Mouse (Mus musculus) stomach, postnatal 0 days (tissue): ENCODE measurements around the gene Hsf4. TPM values are rescaled to one million over a fixed set of nuclear protein-coding genes. Genes with fewer than 3 reads are reported as not detected.

Source experiments
- ATAC-seq: fragments of 200-750 bp; cut with Nextera tagmentation; 2 replicates; pipeline ENCODE4 v1.8.0; 2017; ENCODE audit not compliant: low FRiP score, low TSS enrichment
- DNase-seq: peaks from one replicate; pipeline ENCODE4 v3.0.0-alpha.2; 2016; ENCODE audit warnings: low spot score
- H3K27ac ChIP-seq: fragments of 300-500 bp; sonication (generic); replicated peaks from 2 replicates; pipeline ENCODE4 v1.5.1; 2014; ENCODE audit warnings: mild to moderate bottlenecking, control low read depth
- H3K27me3 ChIP-seq: fragments of 300-500 bp; sonication (generic); 2 replicates; pipeline ENCODE4 v1.6.1; 2014; ENCODE audit warnings: low read length; ENCODE audit not compliant: control insufficient read depth, insufficient read depth
- H3K36me3 ChIP-seq: fragments of 300-500 bp; sonication (generic); 2 replicates; pipeline ENCODE4 v1.6.1; 2014; ENCODE audit warnings: low read length, mixed read lengths; ENCODE audit not compliant: control insufficient read depth, insufficient read depth
- H3K4me1 ChIP-seq: fragments of 300-500 bp; sonication (generic); replicated peaks from 2 replicates; pipeline ENCODE4 v1.6.1; 2014; ENCODE audit warnings: antibody characterized with exemption; ENCODE audit not compliant: control insufficient read depth, insufficient read depth
- H3K4me2 ChIP-seq: fragments of 300-500 bp; sonication (generic); replicated peaks from 2 replicates; pipeline ENCODE4 v1.6.1; 2014; ENCODE audit warnings: low read depth, mild to moderate bottlenecking, control low read depth, moderate library complexity
- H3K4me3 ChIP-seq: fragments of 300-500 bp; sonication (generic); 2 replicates; pipeline ENCODE4 v1.5.1; 2014; ENCODE audit warnings: low read depth, low read length, control low read depth
- H3K9ac ChIP-seq: fragments of 300-500 bp; sonication (generic); 2 replicates; pipeline ENCODE4 v1.6.1; 2014; ENCODE audit warnings: mild to moderate bottlenecking, low read length, control low read depth, mixed read lengths
- H3K9me3 ChIP-seq: fragments of 300-500 bp; sonication (generic); 2 replicates; pipeline ENCODE4 v1.6.1; 2016; ENCODE audit warnings: low read length; ENCODE audit not compliant: control insufficient read depth
- CTCF ChIP-seq: IDR thresholded peaks from 2 replicates; pipeline ENCODE4 v1.5.1; 2016; ENCODE audit warnings: antibody characterized with exemption, low read depth, mild to moderate bottlenecking, moderate library complexity
- EP300 ChIP-seq: optimal IDR thresholded peaks from 2 replicates; pipeline ENCODE3; 2016; ENCODE audit warnings: antibody characterized with exemption
- WGBS: fragments of 180-500 bp; shearing (Covaris S2); extraction: QIAGEN DNeasy Blood & Tissue Kit; methylation state at CpG from one replicate; pipeline ENCODE4 v1.1.7; 2014; 5-methylcytosine and 5-hydroxymethylcytosine counted together
- polyA plus RNA-seq: library from polyadenylated mRNA; unstranded; fragments of >200 nt; fragmentation: Nextera tagmentation; extraction: Ambion mirVana; gene quantifications from 2 replicates; pipeline ENCODE4 v1.2.1, GENCODE M21; 2015

The Hsf4 gene
- polyA plus RNA-seq, 1 experiment from 2014 or later: 0.34 TPM

DNA sequence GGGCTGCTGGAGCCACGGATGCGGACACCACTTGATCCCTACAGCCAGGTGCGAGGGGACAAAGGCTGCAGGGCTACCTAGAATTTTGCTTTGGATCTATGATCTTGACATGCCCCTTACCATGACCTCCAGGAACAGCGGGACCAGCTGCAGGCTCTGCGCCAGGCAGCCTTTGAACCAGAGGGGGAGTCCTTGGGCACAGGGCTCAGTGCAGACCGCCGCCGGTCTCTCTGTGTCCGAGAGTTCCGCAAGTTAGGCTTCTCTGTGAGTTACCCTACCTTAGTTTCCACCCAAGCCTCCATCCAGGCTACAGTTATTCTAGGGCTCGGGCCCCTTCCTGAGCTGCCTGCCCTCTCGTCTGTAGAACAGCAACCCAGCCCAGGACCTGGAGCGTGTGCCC, 38.1 kb downstream of the Hsf4 start:
- H3K4me2 ChIP-seq: no peak overlapping the region
- no peak overlapping the region for H3K9ac ChIP-seq
- TF ChIP-seq EP300 (no peak), CTCF (no peak)
- 95% methylated on average over 13 of the region's 13 CpGs for WGBS
- H3K27me3 ChIP-seq: no peaks in the 10 kb centered on the region
- ATAC-seq (no peak), DNase-seq (no peak)
- peaks cover 7% of the 10 kb centered on the region; the same call in 1 of the 2 replicates for H3K4me1 ChIP-seq
- peaks cover 11% of the 10 kb centered on the region for H3K36me3 ChIP-seq
- H3K9me3 ChIP-seq: no peaks in the 10 kb centered on the region
- no peak overlapping the region for H3K27ac ChIP-seq
- no peak overlapping the region for H3K4me3 ChIP-seq

DNA sequence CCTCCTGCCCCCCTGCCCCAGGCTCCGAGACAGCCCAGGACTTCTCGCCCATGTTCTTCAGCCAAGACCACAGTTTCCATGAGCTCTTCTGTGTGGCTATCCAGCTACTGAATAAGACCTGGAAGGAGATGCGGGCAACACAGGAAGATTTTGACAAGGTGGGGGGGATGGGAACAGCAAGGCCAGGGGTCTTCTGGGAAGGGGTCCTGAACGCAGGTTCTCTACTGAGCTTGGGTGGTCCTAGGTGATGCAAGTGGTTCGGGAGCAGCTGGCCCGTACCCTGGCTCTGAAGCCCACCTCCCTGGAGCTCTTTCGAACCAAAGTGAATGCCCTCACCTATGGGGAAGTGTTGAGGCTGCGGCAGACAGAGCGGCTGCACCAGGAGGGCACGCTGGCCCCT, 38.8 kb downstream of the Hsf4 start:
- Histone ChIP-seq H3K27ac (no peak overlapping the region), H3K27me3 (no peaks in the 10 kb centered on the region), H3K9ac (no peak overlapping the region), H3K4me2 (no peak overlapping the region), H3K4me1 (peaks cover 7% of the 10 kb centered on the region; the same call in 1 of the 2 replicates), H3K36me3 (peaks cover 12% of the 10 kb centered on the region), H3K9me3 (no peaks in the 10 kb centered on the region), H3K4me3 (no peak overlapping the region)
- DNase-seq (no peak), ATAC-seq (no peak)
- no peak for TF ChIP-seq CTCF
- no peak for TF ChIP-seq EP300
- WGBS: 93% methylated on average over 10 of the region's 10 CpGs

DNA sequence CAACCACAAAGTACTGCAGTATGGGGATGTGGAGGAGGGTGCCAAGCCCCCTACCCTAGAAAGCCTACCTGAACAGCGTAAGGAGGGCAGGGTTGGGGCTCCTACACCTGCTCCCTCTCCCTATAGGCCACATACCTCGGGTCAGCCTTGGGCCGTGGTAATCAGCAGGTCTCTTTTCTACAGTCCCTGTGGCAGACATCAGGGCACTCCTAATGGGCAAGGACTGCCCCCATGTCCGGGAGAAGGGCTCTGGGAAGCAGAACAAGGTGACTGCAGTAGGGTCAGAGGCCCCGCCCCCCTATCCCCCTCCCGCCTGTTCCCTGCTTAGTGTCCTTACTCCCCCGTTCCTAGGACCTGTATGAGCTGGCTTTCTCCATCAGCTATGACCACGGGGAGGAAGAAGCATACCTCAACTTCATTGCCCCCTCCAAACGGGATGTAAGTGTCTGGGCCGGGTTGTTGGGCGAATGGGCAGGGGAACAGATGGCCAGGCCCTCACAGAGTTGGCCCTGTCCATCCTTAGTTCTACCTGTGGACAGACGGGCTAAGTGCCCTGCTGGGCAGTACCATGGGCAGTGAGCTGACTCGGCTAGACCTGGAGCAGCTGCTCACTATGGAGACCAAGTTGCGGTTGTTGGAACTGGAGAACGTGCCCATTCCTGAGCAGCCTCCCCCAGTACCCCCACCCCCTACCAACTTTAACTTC, 39.7 kb downstream of the Hsf4 start:
- WGBS: 87% methylated on average over 15 of the region's 15 CpGs
- peaks cover 9% of the 10 kb centered on the region for H3K36me3 ChIP-seq
- ATAC-seq: no peak

DNA sequence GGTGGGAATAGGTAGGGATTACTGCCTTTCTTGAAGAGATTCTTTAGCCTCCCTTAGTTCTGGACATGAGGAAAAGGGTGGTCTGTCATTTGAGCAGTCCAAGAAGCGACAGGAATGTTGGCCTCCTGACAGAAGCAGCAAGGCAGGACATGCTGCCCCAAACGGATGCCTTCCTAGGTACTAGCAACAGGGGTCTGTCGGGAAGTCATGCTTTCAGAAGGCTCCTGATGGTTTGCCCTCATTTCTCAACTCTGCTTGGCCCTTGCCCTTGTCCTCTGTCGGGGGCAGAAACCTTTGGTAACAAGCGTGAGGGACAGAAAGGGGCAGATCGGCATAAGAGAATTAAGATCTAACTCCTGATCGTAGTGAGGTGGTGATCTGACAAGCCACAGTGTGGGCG, 40.5 kb downstream of the Hsf4 start:
- no peaks in the 10 kb centered on the region for H3K27me3 ChIP-seq
- WGBS: 81% methylated on average over 8 of the region's 8 CpGs
- peaks cover 11% of the 10 kb centered on the region for H3K36me3 ChIP-seq

More for the DNA sequence above, 39.7 kb downstream of the Hsf4 start:
- no peaks in the 10 kb centered on the region for H3K27me3 ChIP-seq
- no peak overlapping the region for H3K4me3 ChIP-seq
- TF ChIP-seq EP300 (no peak), CTCF (no peak)
- H3K4me2 ChIP-seq: no peak overlapping the region
- H3K9me3 ChIP-seq: no peaks in the 10 kb centered on the region
- H3K9ac ChIP-seq: no peak overlapping the region
- H3K4me1 ChIP-seq: peaks cover 7% of the 10 kb centered on the region; the same call in 1 of the 2 replicates
- no peak for DNase-seq
- no peak overlapping the region for H3K27ac ChIP-seq

DNA sequence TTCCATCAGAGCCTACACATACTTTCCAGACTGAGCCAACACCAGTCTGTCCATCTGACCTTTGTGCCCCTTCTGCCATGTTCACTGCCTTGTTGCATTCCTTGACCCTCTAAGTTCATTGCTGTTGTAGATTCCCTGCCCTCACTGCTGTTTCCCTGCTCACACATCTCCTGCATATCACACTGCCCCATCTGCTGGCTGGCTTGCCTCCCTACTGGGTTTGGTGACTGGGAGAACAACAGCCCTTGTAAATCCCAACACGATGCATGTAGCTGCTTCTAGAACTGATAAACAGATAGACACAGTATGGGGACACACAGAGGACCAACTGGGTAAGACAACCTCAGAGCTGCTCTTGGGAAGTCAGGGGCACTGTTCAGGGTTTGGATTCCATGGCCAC, 42.1 kb downstream of the Hsf4 start:
- WGBS: 79% methylated on average over 1 of the region's 1 CpGs
- Histone ChIP-seq H3K27ac (no peak overlapping the region), H3K9me3 (no peaks in the 10 kb centered on the region), H3K4me2 (no peak overlapping the region), H3K4me3 (no peak overlapping the region), H3K36me3 (peaks cover 16% of the 10 kb centered on the region), H3K9ac (no peak overlapping the region), H3K4me1 (no peaks in the 10 kb centered on the region), H3K27me3 (no peaks in the 10 kb centered on the region)
- ATAC-seq: no peak
- TF ChIP-seq EP300 (no peak), CTCF (0 out of 2 replicates have a peak, but pooled peaks have one; percentile 19)
- DNase-seq: no peak

More for the DNA sequence above, 40.5 kb downstream of the Hsf4 start:
- DNase-seq (no peak), ATAC-seq (no peak)
- Histone ChIP-seq H3K9me3 (no peaks in the 10 kb centered on the region), H3K4me1 (peaks cover 7% of the 10 kb centered on the region; the same call in 1 of the 2 replicates), H3K27ac (no peak overlapping the region), H3K9ac (no peak overlapping the region), H3K4me2 (no peak overlapping the region), H3K4me3 (no peak overlapping the region)
- TF ChIP-seq CTCF: no peak
- no peak for TF ChIP-seq EP300

DNA sequence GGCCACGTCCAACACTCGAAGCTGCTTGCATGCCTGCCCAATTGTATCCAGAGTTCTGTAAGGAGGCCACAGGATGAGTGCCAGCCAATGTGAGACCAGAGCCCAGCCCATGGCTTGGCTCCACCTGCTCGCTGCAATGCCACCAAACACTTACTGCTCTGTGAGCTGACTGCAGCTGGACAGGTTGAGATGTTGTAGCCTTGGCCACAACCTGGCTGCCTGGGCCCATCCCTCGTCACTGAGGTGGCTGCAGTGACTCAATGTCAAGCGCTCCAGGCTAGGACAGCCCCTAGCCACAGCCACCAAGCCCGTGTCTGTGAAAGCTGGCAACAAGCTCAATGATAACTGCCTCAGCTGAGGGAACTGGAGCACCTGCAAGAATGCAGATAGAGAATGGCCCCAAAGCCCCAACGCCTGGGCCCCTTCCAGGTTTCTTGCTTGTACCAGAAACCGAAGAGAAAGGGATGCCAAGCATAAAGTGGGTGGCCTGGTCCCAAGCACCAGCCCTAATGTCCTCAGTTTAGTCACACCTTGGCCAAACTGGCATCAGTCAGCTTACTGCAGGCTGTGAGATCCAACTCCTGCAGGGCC, 43.4 kb downstream of the Hsf4 start:
- Histone ChIP-seq H3K4me1 (no peaks in the 10 kb centered on the region), H3K9ac (no peak overlapping the region), H3K4me3 (no peak overlapping the region), H3K4me2 (no peak overlapping the region), H3K9me3 (no peaks in the 10 kb centered on the region), H3K27me3 (no peaks in the 10 kb centered on the region), H3K27ac (no peak overlapping the region), H3K36me3 (peaks cover 14% of the 10 kb centered on the region)
- WGBS: 90% methylated on average over 8 of the region's 8 CpGs
- DNase-seq (no peak), ATAC-seq (no peak)
- TF ChIP-seq EP300 (no peak), CTCF (no peak)
